Mouse (Mus musculus) thymus, postnatal 0 days (tissue): Measurements from ENCODE around the gene Pmpcb. TPM values are rescaled to one million over a fixed set of nuclear protein-coding genes. Genes with fewer than 3 reads are reported as not detected.
"Not testable (repeated sequence)": the region's sequence is repeated elsewhere in the genome, so short reads cannot be mapped to it uniquely, and the experiment has no call there.

Source experiments
- DNase-seq: peaks from one replicate; pipeline ENCODE4 v3.0.0-alpha.2; 2015; ENCODE audit warnings: low spot score
- polyA plus RNA-seq: library from polyadenylated mRNA; unstranded; fragments of >200 nt; fragmentation: Nextera tagmentation; extraction: Ambion mirVana; gene quantifications from 2 replicates; pipeline ENCODE4 v1.2.1, GENCODE M21; 2015

Pmpcb gene
- 68.0 and 71.5 TPM in 2 replicates for polyA plus RNA-seq

GRCm38 (mm10) chr5:21736956-21737585 lies at the start of gene Pmpcb:
Gene Pmpcb (plus strand): TSS chr5:21737141.
- DNase-seq = peak; percentile 92

- DNase-seq = no peak
These were observed 44.7 kb upstream of the Pmpcb start for GRCm38 (mm10) chr5:21692230-21692629.

- no peak for DNase-seq
These were observed 43.5 kb upstream of the Pmpcb start for GRCm38 (mm10) chr5:21693372-21693870.

- DNase-seq = no peak
These were observed 42.0 kb upstream of the Pmpcb start for GRCm38 (mm10) chr5:21694854-21695490.

GRCm38 (mm10) chr5:21699555-21699954 lies 37.4 kb upstream of the Pmpcb start:
- DNase-seq = not testable (repeated sequence)

- DNase-seq = no peak
These were observed 36.6 kb upstream of the Pmpcb start for GRCm38 (mm10) chr5:21700272-21700821.

- no peak for DNase-seq
These were observed 36.0 kb upstream of the Pmpcb start for GRCm38 (mm10) chr5:21700934-21701333.

GRCm38 (mm10) chr5:21701351-21702008 lies 35.5 kb upstream of the Pmpcb start, which contains the start of gene Napepld:
Gene Napepld (minus strand): TSS chr5:21701396.
- DNase-seq = peak; percentile 98

GRCm38 (mm10) chr5:21702009-21702364 lies 35.0 kb upstream of the Pmpcb start:
- DNase-seq = no peak

GRCm38 (mm10) chr5:21702873-21703475 lies 34.0 kb upstream of the Pmpcb start:
- no peak for DNase-seq

- DNase-seq = no peak
These were observed 33.2 kb upstream of the Pmpcb start for GRCm38 (mm10) chr5:21703708-21704107.

- DNase-seq = no peak
These were observed 30.4 kb upstream of the Pmpcb start for GRCm38 (mm10) chr5:21706546-21706945.

- DNase-seq = not testable (repeated sequence)
These were observed 28.9 kb upstream of the Pmpcb start for GRCm38 (mm10) chr5:21708011-21708410.

GRCm38 (mm10) chr5:21712127-21712715 lies 24.7 kb upstream of the Pmpcb start:
- DNase-seq = no peak

- no peak for DNase-seq
These were observed 22.5 kb upstream of the Pmpcb start for GRCm38 (mm10) chr5:21714447-21714846.

- DNase-seq = no peak
These were observed 19.7 kb upstream of the Pmpcb start for GRCm38 (mm10) chr5:21717165-21717715.

- DNase-seq = no peak
These were observed 18.4 kb upstream of the Pmpcb start for GRCm38 (mm10) chr5:21718546-21718945.

GRCm38 (mm10) chr5:21719209-21719608 lies 17.7 kb upstream of the Pmpcb start:
- no peak for DNase-seq

- DNase-seq = no peak
These were observed 12.5 kb upstream of the Pmpcb start for GRCm38 (mm10) chr5:21724427-21724826.

GRCm38 (mm10) chr5:21724872-21725271 lies 12.1 kb upstream of the Pmpcb start:
- DNase-seq = no peak

- no peak for DNase-seq
These were observed 7.8 kb upstream of the Pmpcb start for GRCm38 (mm10) chr5:21729107-21729506.
